Mouse (Mus musculus) forebrain, postnatal 0 days (tissue): ENCODE measurements around the gene Mylk. TPM values are rescaled to one million over a fixed set of nuclear protein-coding genes. Genes with fewer than 3 reads are reported as not detected.

Source experiments
- ATAC-seq: fragments of 200-750 bp; cut with Nextera tagmentation; 2 replicates; pipeline ENCODE4 v1.8.0; 2017; ENCODE audit warnings: mild to moderate bottlenecking, moderate library complexity
- DNase-seq: peaks from one replicate; pipeline ENCODE4 v3.0.0-alpha.2; 2015
- H3K27ac ChIP-seq: fragments of 300-500 bp; sonication (generic); 2 replicates; pipeline ENCODE4 v1.5.1; 2014; ENCODE audit warnings: low read depth, mild to moderate bottlenecking, antibody characterized with exemption, low read length, moderate library complexity, mixed read lengths
- H3K27me3 ChIP-seq: fragments of 300-500 bp; sonication (generic); 2 replicates; pipeline ENCODE4 v1.6.1; 2014; ENCODE audit warnings: mild to moderate bottlenecking, low read length, mixed read lengths; ENCODE audit not compliant: insufficient read depth
- H3K36me3 ChIP-seq: fragments of 300-500 bp; sonication (generic); 2 replicates; pipeline ENCODE4 v1.6.1; 2014; ENCODE audit warnings: mild to moderate bottlenecking, moderate library complexity; ENCODE audit not compliant: insufficient read depth
- H3K4me1 ChIP-seq: fragments of 300-500 bp; sonication (generic); 2 replicates; pipeline ENCODE4 v1.6.1; 2014; ENCODE audit warnings: antibody characterized with exemption; ENCODE audit not compliant: insufficient read depth
- H3K4me2 ChIP-seq: fragments of 300-500 bp; sonication (generic); 2 replicates; pipeline ENCODE4 v1.6.1; 2014; ENCODE audit warnings: low read depth, mild to moderate bottlenecking, moderate library complexity
- H3K4me3 ChIP-seq: fragments of 300-500 bp; sonication (generic); 2 replicates; pipeline ENCODE4 v1.5.1; 2014; ENCODE audit warnings: low read depth, low read length, mixed read lengths
- H3K9ac ChIP-seq: fragments of 300-500 bp; sonication (generic); 2 replicates; pipeline ENCODE4 v1.6.1; 2014; ENCODE audit warnings: mild to moderate bottlenecking
- H3K9me3 ChIP-seq: fragments of 300-500 bp; sonication (generic); 2 replicates; pipeline ENCODE4 v1.6.1; 2016; ENCODE audit warnings: low read length
- CTCF ChIP-seq: sonication (generic); IDR thresholded peaks from 2 replicates; pipeline ENCODE4 v1.5.1; 2016; ENCODE audit warnings: antibody characterized with exemption, control low read depth, low read depth
- WGBS: fragments of 180-500 bp; shearing (Covaris S2); extraction: QIAGEN DNeasy Blood & Tissue Kit; methylation state at CpG from one replicate; pipeline ENCODE4 v1.1.7; 2014; 5-methylcytosine and 5-hydroxymethylcytosine counted together
- polyA plus RNA-seq: library from polyadenylated mRNA; unstranded; fragments of >200 nt; fragmentation: Nextera tagmentation; extraction: Ambion mirVana; gene quantifications from 2 replicates; pipeline ENCODE4 v1.2.1, GENCODE M21; 2015
- total RNA-seq: library from RNA; depleted of rRNA; stranded (reverse); fragments of >200 nt; gene quantifications from 2 replicates; pipeline ENCODE4 v1.2.3, GENCODE M21; 2014

Mylk gene
- total and polyA plus RNA-seq, 2 experiments from 2014 or later = 2.9 to 11.2 TPM

GRCm38 (mm10) chr16:34938248-34938647 is 193.2 kb downstream of the Mylk start:
- DNase-seq (no peak), ATAC-seq (no peak)
- Histone ChIP-seq H3K4me3 (no peak overlapping the region), H3K4me1 (no peaks in the 10 kb centered on the region), H3K9me3 (no peaks in the 10 kb centered on the region), H3K36me3 (no peaks in the 10 kb centered on the region), H3K27me3 (no peaks in the 10 kb centered on the region), H3K27ac (no peak overlapping the region), H3K4me2 (no peak overlapping the region), H3K9ac (no peak overlapping the region)
- no peak for TF ChIP-seq CTCF
- WGBS = 81% methylated on average over 2 of the region's 2 CpGs

DNA sequence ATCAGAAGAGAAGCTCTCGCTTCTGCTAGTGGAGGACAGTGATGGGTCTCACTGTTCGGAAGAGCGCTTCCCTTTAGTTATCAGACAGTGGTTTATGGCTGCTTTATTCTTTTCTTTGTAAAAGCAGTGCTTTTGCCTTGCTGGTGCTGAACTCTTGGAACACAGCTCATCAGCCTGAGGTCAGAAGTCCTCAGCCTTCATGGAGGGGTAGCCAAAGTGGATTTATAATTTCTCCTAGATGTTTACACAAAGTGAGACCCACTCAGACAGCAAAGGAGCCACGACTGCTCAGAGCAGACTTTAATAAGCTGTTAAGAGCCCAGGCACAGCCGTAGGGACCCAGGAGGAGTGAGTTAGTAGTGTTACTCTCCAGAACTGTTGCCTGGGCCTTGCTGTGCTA is 194.9 kb downstream of the Mylk start:
- H3K4me3 ChIP-seq = no peak overlapping the region
- H3K4me1 ChIP-seq = no peaks in the 10 kb centered on the region
- no peak overlapping the region for H3K4me2 ChIP-seq
- ATAC-seq (no peak), DNase-seq (no peak)
- H3K9ac ChIP-seq = no peak overlapping the region
- H3K27me3 ChIP-seq = no peaks in the 10 kb centered on the region
- H3K9me3 ChIP-seq = no peaks in the 10 kb centered on the region
- no peaks in the 10 kb centered on the region for H3K36me3 ChIP-seq
- H3K27ac ChIP-seq = no peak overlapping the region
- no peak for TF ChIP-seq CTCF
- 77% methylated on average over 5 of the region's 5 CpGs for WGBS

- Histone ChIP-seq H3K4me2 (no peak overlapping the region), H3K9ac (no peak overlapping the region), H3K9me3 (no peaks in the 10 kb centered on the region), H3K4me3 (no peak overlapping the region), H3K27ac (no peak overlapping the region), H3K36me3 (no peaks in the 10 kb centered on the region), H3K4me1 (no peaks in the 10 kb centered on the region), H3K27me3 (no peaks in the 10 kb centered on the region)
- no peak for ATAC-seq
- no peak for DNase-seq
- TF ChIP-seq CTCF = no peak
- 68% methylated on average over 5 of the region's 5 CpGs for WGBS
Measured at GRCm38 (mm10) chr16:34940363-34940762, 195.4 kb downstream of the Mylk start.

- Histone ChIP-seq H3K4me1 (no peaks in the 10 kb centered on the region), H3K9me3 (no peaks in the 10 kb centered on the region), H3K9ac (no peak overlapping the region), H3K27me3 (no peaks in the 10 kb centered on the region), H3K4me2 (no peak overlapping the region), H3K36me3 (no peaks in the 10 kb centered on the region), H3K4me3 (no peak overlapping the region), H3K27ac (no peak overlapping the region)
- TF ChIP-seq CTCF = no peak
- no peak for DNase-seq
- 34% methylated on average over 3 of the region's 3 CpGs for WGBS
- no peak for ATAC-seq
Measured at GRCm38 (mm10) chr16:34941915-34942314, 196.9 kb downstream of the Mylk start.

- no peak for TF ChIP-seq CTCF
- Histone ChIP-seq H3K4me3 (no peak overlapping the region), H3K4me1 (no peaks in the 10 kb centered on the region), H3K36me3 (no peaks in the 10 kb centered on the region), H3K27ac (no peak overlapping the region), H3K27me3 (no peaks in the 10 kb centered on the region), H3K9ac (no peak overlapping the region), H3K4me2 (no peak overlapping the region), H3K9me3 (no peaks in the 10 kb centered on the region)
- ATAC-seq (no peak), DNase-seq (no peak)
- 90% methylated on average over 3 of the region's 3 CpGs for WGBS
Measured at GRCm38 (mm10) chr16:34946301-34946700, 201.3 kb downstream of the Mylk start.

DNA sequence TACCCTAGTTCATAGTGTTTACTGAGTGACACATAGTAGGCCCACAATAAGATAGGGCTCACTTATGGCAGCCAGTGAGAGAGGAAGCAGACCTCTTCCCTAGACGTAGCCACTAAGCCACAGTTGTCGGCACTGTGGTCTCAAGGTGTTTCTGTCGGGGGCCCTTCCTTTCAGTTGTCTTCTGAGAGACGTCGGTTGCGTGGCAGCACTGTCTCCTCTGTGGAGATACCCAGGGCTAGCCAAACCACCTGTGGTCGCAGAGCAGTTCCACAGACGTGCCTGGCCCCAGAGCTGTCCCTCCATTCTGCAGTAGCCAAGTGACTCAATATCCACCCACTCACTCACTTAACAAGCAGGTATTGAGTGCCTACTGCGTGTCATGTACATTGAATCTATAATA is 205.9 kb downstream of the Mylk start:
- no peak overlapping the region for H3K4me2 ChIP-seq
- no peak overlapping the region for H3K4me3 ChIP-seq
- no peak overlapping the region for H3K9ac ChIP-seq
- no peaks in the 10 kb centered on the region for H3K4me1 ChIP-seq
- no peaks in the 10 kb centered on the region for H3K36me3 ChIP-seq
- ATAC-seq (no peak), DNase-seq (no peak)
- H3K27ac ChIP-seq = no peak overlapping the region
- no peaks in the 10 kb centered on the region for H3K27me3 ChIP-seq
- WGBS = 92% methylated on average over 9 of the region's 9 CpGs
- H3K9me3 ChIP-seq = no peaks in the 10 kb centered on the region
- TF ChIP-seq CTCF = no peak

DNA sequence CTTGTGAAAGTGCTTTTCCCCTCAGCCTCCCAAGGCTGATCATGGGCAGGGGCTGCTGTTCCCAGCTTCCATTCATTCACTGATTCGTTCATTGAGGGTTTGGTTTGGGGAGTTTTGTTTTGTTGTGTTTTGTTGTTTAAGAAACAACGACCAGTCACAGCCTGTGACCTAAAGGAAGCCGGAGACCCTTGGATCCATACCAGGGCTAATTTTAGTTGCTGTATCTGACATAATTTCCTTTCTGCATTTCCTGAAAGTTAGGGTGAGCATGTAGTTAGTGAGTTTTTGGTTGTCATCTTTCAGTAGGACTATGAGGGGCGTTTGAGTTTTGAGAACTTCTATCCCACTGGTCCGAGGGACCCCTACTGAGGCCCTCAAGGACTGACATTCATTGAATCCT is 207.2 kb downstream of the Mylk start:
- H3K4me1 ChIP-seq = no peaks in the 10 kb centered on the region
- ATAC-seq = no peak

DNA sequence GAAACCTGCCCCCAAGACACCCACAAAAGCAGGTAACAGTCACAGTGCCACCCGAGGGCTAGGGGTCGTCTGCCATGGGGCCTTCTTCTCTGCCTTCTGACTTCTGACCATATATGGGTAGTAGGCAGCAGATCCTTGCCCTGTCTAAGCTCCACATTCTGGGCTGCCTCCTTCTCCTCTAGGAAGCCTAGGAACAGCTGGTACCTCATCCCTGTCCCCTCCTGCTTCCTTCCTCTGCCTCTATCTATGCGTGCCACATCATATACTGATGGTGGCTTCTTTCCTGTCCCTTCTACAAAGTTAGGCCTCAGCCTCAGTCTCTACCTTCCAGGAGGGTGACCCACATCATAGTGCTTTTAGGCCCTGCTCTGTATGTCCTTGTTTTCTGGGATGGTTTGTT is 207.8 kb downstream of the Mylk start:
- no peaks in the 10 kb centered on the region for H3K36me3 ChIP-seq
- DNase-seq = no peak
- no peaks in the 10 kb centered on the region for H3K27me3 ChIP-seq
- no peak overlapping the region for H3K9ac ChIP-seq
- no peak overlapping the region for H3K27ac ChIP-seq
- no peak for ATAC-seq
- 87% methylated on average over 3 of the region's 3 CpGs for WGBS
- no peak for TF ChIP-seq CTCF
- H3K4me1 ChIP-seq = no peaks in the 10 kb centered on the region
- no peak overlapping the region for H3K4me3 ChIP-seq
- H3K4me2 ChIP-seq = no peak overlapping the region
- no peaks in the 10 kb centered on the region for H3K9me3 ChIP-seq

More for the DNA sequence above, 207.2 kb downstream of the Mylk start:
- WGBS = 72% methylated on average over 5 of the region's 5 CpGs
- no peaks in the 10 kb centered on the region for H3K36me3 ChIP-seq
- H3K4me3 ChIP-seq = no peak overlapping the region
- no peaks in the 10 kb centered on the region for H3K27me3 ChIP-seq
- H3K9ac ChIP-seq = no peak overlapping the region
- H3K27ac ChIP-seq = no peak overlapping the region
- no peaks in the 10 kb centered on the region for H3K9me3 ChIP-seq
- no peak for TF ChIP-seq CTCF
- no peak for DNase-seq
- no peak overlapping the region for H3K4me2 ChIP-seq
